Mouse (Mus musculus) liver, postnatal 0 days (tissue): ENCODE data around the gene Aspn. TPM values are rescaled to one million over a fixed set of nuclear protein-coding genes. Genes with fewer than 3 reads are reported as not detected.

ENCODE experiments used
- ATAC-seq: fragments of 200-750 bp; cut with Nextera tagmentation; 2 replicates; pipeline ENCODE4 v1.8.0; 2017; ENCODE audit warnings: mild to moderate bottlenecking, moderate library complexity
- DNase-seq: peaks from one replicate; pipeline ENCODE4 v3.0.0-alpha.2; 2016
- H3K27ac ChIP-seq: fragments of 300-500 bp; sonication (generic); 2 replicates; pipeline ENCODE4 v1.5.1; 2014; ENCODE audit warnings: antibody characterized with exemption, moderate library complexity, mild to moderate bottlenecking, low read depth
- H3K27me3 ChIP-seq: fragments of 300-500 bp; sonication (generic); 2 replicates; pipeline ENCODE4 v1.6.1; 2014; ENCODE audit warnings: low read length, control low read depth, mixed read lengths; ENCODE audit not compliant: insufficient read depth
- H3K36me3 ChIP-seq: fragments of 300-500 bp; sonication (generic); replicated peaks from 2 replicates; pipeline ENCODE4 v1.6.1; 2014; ENCODE audit warnings: mild to moderate bottlenecking, control low read depth, low read length, moderate library complexity, mixed read lengths; ENCODE audit not compliant: insufficient read depth
- H3K4me1 ChIP-seq: fragments of 300-500 bp; sonication (generic); 2 replicates; pipeline ENCODE4 v1.6.1; 2014; ENCODE audit warnings: antibody characterized with exemption, mild to moderate bottlenecking, control low read depth; ENCODE audit not compliant: insufficient read depth
- H3K4me2 ChIP-seq: fragments of 300-500 bp; sonication (generic); 2 replicates; pipeline ENCODE4 v1.6.1; 2014; ENCODE audit warnings: low read depth, mild to moderate bottlenecking, low read length, moderate library complexity, mixed read lengths
- H3K4me3 ChIP-seq: fragments of 300-500 bp; sonication (generic); 2 replicates; pipeline ENCODE4 v1.5.1; 2014; ENCODE audit warnings: low read depth, low read length
- H3K9ac ChIP-seq: fragments of 300-500 bp; sonication (generic); replicated peaks from 2 replicates; pipeline ENCODE4 v1.6.1; 2014; ENCODE audit warnings: mild to moderate bottlenecking, moderate library complexity
- H3K9me3 ChIP-seq: fragments of 300-500 bp; sonication (generic); 2 replicates; pipeline ENCODE4 v1.6.1; 2016; ENCODE audit warnings: mild to moderate bottlenecking, control low read depth, low read length, mixed read lengths
- CTCF ChIP-seq: sonication (generic); IDR thresholded peaks from 2 replicates; pipeline ENCODE4 v1.5.1; 2016; ENCODE audit warnings: antibody characterized with exemption, low read depth
- EP300 ChIP-seq: IDR thresholded peaks from 2 replicates; pipeline ENCODE4 v1.6.1; 2016; ENCODE audit warnings: antibody characterized with exemption, low read depth, mild to moderate bottlenecking
- WGBS: fragments of 180-500 bp; shearing (Covaris S2); extraction: QIAGEN DNeasy Blood & Tissue Kit; methylation state at CpG from one replicate; pipeline ENCODE4 v1.1.7; 2014; ENCODE audit not compliant: insufficient replicate concordance; 5-methylcytosine and 5-hydroxymethylcytosine counted together
- polyA plus RNA-seq: library from polyadenylated mRNA; unstranded; fragments of >200 nt; fragmentation: Nextera tagmentation; extraction: Ambion mirVana; gene quantifications from 2 replicates; pipeline ENCODE4 v1.2.1, GENCODE M21; 2015

Gene Aspn
- polyA plus RNA-seq, 1 experiment from 2014 or later: 0.93 TPM

GRCm38 (mm10) chr13:49536946-49537345 lies 7.3 kb upstream of the Aspn start:
- Histone ChIP-seq H3K9ac (no peak overlapping the region), H3K4me1 (no peaks in the 10 kb centered on the region), H3K36me3 (no peaks in the 10 kb centered on the region), H3K4me3 (no peak overlapping the region), H3K9me3 (no peaks in the 10 kb centered on the region), H3K27me3 (no peaks in the 10 kb centered on the region), H3K27ac (no peak overlapping the region), H3K4me2 (no peak overlapping the region)
- ATAC-seq (no peak), DNase-seq (no peak)
- TF ChIP-seq EP300 (no peak), CTCF (no peak)
- 94% methylated on average over 1 of the region's 1 CpGs for WGBS

DNA sequence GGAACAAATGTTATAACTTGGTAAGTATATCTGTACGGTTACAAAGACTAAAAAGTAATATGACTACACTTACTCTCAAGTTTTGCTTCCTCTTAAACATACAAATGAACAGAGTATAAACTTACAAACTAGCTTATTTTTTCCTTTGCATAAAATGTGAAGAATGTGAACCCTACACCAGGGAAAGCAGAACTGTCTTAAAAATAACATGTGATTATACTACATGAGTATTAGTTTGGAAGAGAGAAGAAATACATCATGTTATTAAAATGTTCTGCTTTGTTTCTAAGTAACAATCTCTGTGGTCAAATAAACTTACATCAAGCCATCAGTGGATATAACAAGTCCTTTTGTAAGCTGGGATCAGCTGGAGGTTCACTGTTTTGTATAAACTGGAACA lies 5.5 kb upstream of the Aspn start:
- no peaks in the 10 kb centered on the region for H3K27me3 ChIP-seq
- 80% methylated on average over 1 of the region's 1 CpGs for WGBS
- H3K4me3 ChIP-seq: no peak overlapping the region
- no peaks in the 10 kb centered on the region for H3K4me1 ChIP-seq
- no peak overlapping the region for H3K4me2 ChIP-seq
- DNase-seq: no peak
- H3K9me3 ChIP-seq: no peaks in the 10 kb centered on the region
- no peak for TF ChIP-seq EP300
- no peak for TF ChIP-seq CTCF
- no peak overlapping the region for H3K27ac ChIP-seq
- no peak overlapping the region for H3K9ac ChIP-seq
- H3K36me3 ChIP-seq: no peaks in the 10 kb centered on the region
- no peak for ATAC-seq

- DNase-seq: no peak
- Histone ChIP-seq H3K27me3 (no peaks in the 10 kb centered on the region), H3K27ac (no peak overlapping the region), H3K9me3 (no peaks in the 10 kb centered on the region), H3K4me3 (no peak overlapping the region), H3K9ac (no peak overlapping the region), H3K4me1 (no peaks in the 10 kb centered on the region), H3K36me3 (no peaks in the 10 kb centered on the region), H3K4me2 (no peak overlapping the region)
- ATAC-seq: no peak
- 69% methylated on average over 3 of the region's 3 CpGs for WGBS
- TF ChIP-seq EP300 (no peak), CTCF (no peak)
Measured at GRCm38 (mm10) chr13:49545646-49546045, 1.4 kb downstream of the Aspn start.

DNA sequence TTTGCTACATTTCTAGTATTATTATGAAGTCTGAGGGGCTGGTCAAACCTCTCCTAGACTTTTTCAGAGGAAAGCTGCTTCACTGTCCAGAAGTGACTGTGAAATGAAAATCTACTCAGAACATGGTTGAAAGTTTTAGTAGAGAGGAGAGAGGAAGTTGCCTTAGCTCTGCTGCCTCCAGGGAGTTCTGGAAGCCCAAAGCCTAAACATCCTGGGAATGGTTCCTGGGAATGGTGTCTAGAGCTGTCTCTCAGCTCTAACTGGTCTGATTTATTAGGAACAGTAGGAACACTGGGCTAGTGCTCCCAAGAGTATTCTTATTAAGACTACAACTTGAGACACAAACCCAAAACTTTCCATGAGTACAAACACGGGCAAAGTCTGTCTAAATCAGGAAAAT lies 2.3 kb downstream of the Aspn start:
- Histone ChIP-seq H3K9ac (no peak overlapping the region), H3K9me3 (no peaks in the 10 kb centered on the region), H3K4me1 (no peaks in the 10 kb centered on the region), H3K27ac (no peak overlapping the region), H3K36me3 (no peaks in the 10 kb centered on the region), H3K4me3 (no peak overlapping the region), H3K27me3 (no peaks in the 10 kb centered on the region), H3K4me2 (no peak overlapping the region)
- 81% methylated on average over 1 of the region's 1 CpGs for WGBS
- DNase-seq: no peak
- ATAC-seq: no peak
- TF ChIP-seq CTCF (no peak), EP300 (no peak)

DNA sequence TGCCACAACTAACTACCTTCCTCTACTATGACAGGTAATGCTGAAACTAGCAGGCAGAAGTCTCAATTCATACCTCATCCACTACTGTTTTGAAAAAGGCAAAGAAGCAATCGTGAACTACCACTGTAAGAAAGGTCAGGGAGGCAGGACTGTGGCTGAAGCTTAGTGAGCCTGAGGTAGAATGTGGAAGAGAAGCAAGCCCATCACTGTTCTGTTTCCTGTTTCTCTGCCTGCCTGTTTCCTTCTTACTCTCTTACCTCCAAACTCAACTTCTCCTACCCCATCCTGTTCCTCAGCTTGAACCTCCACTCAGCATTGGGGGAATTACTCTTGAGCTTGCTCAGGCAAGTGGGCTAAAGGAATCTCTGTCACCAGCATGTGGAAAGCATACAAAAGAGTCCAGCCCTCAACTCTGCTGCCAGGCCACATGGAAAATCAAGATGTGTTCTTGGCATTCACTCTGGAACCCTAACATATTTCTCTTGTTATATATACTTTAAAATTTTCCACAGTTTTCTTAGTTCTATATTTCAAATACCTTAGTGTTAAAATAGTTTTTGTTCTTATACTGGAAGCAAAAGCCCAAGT lies 3.4 kb downstream of the Aspn start:
- 32% methylated on average over 1 of the region's 1 CpGs for WGBS
- H3K4me1 ChIP-seq: no peaks in the 10 kb centered on the region

DNA sequence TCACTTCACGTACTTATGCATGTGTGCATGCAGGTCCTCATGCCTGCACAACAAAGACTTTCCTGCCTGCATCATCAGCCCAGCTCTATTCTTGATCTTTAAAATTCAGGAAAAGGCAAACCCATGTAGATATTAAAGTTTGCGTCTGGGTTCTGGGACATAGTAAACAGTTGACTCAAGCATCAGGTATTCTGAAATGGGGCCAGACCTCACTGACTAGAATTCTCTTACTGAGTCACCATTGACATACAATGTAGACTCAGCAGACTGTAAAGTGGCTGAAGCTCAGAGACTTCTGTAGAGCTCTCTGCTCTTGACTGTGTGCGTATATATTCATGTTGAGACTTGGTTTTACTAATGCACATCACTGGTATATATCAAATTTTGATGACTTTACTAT lies 5.4 kb downstream of the Aspn start:
- Histone ChIP-seq H3K27ac (no peak overlapping the region), H3K4me1 (no peaks in the 10 kb centered on the region), H3K4me3 (no peak overlapping the region), H3K9me3 (no peaks in the 10 kb centered on the region), H3K9ac (no peak overlapping the region), H3K36me3 (no peaks in the 10 kb centered on the region), H3K4me2 (no peak overlapping the region), H3K27me3 (no peaks in the 10 kb centered on the region)
- 89% methylated on average over 3 of the region's 3 CpGs for WGBS
- DNase-seq (no peak), ATAC-seq (no peak)
- TF ChIP-seq CTCF (no peak), EP300 (no peak)

More for the DNA sequence above, 3.4 kb downstream of the Aspn start:
- Histone ChIP-seq H3K27ac (no peak overlapping the region), H3K9ac (no peak overlapping the region), H3K36me3 (no peaks in the 10 kb centered on the region), H3K9me3 (no peaks in the 10 kb centered on the region), H3K27me3 (no peaks in the 10 kb centered on the region), H3K4me2 (no peak overlapping the region), H3K4me3 (no peak overlapping the region)
- TF ChIP-seq EP300 (no peak), CTCF (no peak)
- ATAC-seq (no peak), DNase-seq (no peak)

- no peak overlapping the region for H3K27ac ChIP-seq
- no peak for ATAC-seq
- no peaks in the 10 kb centered on the region for H3K36me3 ChIP-seq
- H3K4me3 ChIP-seq: no peak overlapping the region
- no peak for TF ChIP-seq CTCF
- no peak for TF ChIP-seq EP300
- no peaks in the 10 kb centered on the region for H3K9me3 ChIP-seq
- DNase-seq: no peak
- H3K4me1 ChIP-seq: no peaks in the 10 kb centered on the region
- H3K27me3 ChIP-seq: no peaks in the 10 kb centered on the region
- 82% methylated on average over 5 of the region's 5 CpGs for WGBS
- H3K9ac ChIP-seq: no peak overlapping the region
- no peak overlapping the region for H3K4me2 ChIP-seq
Measured at GRCm38 (mm10) chr13:49554519-49554918, 10.3 kb downstream of the Aspn start.
